Mouse (Mus musculus): ENCODE data around the gene Fbxo5.
A peak's percentile ranks its signal among the peaks of the same experiment; 100 is the strongest.

The Fbxo5 gene

DNA sequence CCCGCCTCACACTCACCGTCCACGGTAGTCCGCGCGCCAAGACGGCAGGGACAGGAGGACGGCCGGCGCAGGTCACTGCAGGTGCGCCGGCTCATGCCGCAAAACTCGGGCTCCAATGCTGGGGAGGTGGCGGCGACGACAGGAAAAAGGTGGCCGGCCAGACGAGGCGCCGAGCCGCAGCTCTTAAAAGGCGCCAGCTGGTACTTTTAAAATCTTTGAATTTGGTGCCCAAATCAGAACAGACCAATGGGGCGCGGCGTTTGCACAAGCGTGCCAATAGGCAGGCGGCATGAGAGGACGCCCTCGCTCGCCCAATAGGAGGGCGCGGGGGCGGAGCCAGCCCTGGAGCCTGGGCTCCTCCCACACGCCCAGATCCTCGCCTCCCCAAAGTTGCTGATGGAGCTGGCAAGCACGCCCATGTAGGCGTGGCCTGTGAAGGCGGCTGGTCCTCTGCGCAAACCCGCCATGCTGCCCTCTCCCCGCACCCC, at the start of gene Fbxo5:
Gene Fbxo5, minus strand, starts transcription at position 358 of the 488 bp plus-strand sequence.
- peak; percentile 98 for DNase-seq (ENCODE audit: low read depth, low spot score)

DNA sequence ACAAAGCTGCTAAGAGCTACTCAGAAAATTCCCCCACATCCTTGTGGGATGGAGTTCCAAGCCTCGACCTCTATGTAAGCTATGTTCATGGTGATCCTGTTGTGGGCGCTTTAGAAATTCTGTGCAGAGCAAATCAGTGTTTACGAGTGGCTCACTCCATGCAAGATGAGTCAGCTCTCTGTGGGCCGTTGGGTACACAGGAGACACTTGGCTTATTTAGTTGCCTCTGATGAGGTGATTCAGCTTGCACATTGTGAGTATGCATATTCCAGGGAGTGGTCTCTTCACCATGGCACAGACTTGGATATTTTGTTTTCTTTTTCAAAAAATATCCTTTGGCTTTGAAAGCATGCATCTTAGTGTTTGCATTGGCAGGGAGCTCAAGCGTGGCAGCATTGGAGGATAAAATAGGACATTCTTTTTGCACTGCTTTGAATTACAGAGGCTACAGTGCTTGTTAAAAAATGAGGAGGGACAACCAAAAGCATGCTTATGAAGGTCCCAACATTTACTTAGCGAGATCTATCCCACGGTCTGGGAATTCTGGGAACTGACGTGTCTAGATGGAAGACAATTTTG, 48.0 kb upstream of the Fbxo5 start:
- no peak for DNase-seq (ENCODE audit: low read depth, low spot score)

- DNase-seq (ENCODE audit: low read depth, low spot score), result no peak
Observed at GRCm38 (mm10) chr10:5846939-5847338, 41.5 kb upstream of the Fbxo5 start.

DNA sequence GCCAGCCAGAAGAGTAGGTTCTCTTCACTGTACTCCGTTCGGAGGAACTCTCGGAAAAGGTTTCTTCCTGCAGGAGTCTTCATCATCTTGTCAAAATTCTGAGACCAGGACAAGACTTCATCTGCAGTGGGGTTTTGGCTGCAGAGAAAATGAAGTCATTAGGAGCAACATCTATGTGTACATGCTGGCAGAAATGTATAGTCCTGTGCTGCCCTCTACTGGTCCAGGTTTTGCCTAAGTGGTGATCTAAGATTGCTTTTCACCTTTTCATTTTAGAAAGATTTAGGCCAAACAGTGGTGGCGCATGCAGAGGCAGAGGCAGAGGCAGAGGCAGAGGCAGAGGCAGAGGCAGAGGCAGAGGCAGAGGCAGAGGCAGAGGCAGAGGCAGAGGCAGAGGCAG, 36.0 kb upstream of the Fbxo5 start:
- peak; percentile 64 for DNase-seq (ENCODE audit: low read depth, low spot score)

- no peak for DNase-seq (ENCODE audit: low read depth, low spot score)
Observed at GRCm38 (mm10) chr10:5826336-5827025, 21.1 kb upstream of the Fbxo5 start.

GRCm38 (mm10) chr10:5824779-5825178, 19.4 kb upstream of the Fbxo5 start:
- peak; percentile 62 for DNase-seq (ENCODE audit: low read depth, low spot score)

- peak; percentile 98 for DNase-seq (ENCODE audit: low read depth, low spot score)
Observed at GRCm38 (mm10) chr10:5823740-5824491, 18.5 kb upstream of the Fbxo5 start, which contains the start of gene Mtrf1l. Gene Mtrf1l, minus strand, starts transcription at chr10:5823910.

DNA sequence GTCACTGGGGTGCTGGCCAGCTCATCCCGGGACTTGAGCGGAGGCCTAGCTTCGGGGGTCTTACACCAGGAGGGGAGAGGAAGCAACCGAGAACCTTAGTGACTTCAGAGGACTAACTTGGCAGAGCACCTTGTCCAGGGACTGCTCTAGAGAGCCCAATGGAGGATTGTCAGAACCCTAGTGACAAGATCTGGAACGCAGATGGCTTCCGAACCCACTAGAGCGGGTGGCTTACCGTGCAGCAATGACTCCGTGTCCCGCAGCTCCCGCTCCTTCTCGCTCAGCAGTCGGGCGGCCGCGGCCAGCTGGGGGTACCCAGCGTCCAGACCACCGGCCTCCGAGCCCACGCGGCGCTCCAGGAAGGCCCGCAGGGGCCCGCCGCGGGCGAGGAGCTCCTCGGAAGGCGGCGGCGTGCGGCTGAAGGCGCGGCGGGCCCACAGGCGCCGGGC, 17.9 kb upstream of the Fbxo5 start:
- DNase-seq (ENCODE audit: low read depth, low spot score), result peak; percentile 11

DNA sequence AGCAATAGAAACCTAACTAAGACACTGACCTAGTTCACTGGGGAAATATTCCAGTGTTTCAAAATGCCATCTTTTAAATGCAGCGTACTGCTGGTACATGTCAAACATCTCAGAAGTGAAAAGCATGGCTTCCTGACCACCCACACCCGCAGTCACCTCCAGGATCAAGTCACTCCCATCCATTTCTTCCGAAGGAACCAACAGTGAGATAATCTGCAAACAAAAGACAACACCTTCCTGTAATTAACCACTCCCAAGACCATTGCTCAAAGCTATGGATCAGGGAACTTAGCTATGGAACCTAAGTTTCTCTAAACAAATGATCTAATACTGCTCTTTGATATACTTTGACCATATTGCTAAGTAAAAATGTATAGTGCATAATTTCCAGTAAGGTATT, 13.4 kb upstream of the Fbxo5 start:
- no peak for DNase-seq (ENCODE audit: low read depth, low spot score)

DNA sequence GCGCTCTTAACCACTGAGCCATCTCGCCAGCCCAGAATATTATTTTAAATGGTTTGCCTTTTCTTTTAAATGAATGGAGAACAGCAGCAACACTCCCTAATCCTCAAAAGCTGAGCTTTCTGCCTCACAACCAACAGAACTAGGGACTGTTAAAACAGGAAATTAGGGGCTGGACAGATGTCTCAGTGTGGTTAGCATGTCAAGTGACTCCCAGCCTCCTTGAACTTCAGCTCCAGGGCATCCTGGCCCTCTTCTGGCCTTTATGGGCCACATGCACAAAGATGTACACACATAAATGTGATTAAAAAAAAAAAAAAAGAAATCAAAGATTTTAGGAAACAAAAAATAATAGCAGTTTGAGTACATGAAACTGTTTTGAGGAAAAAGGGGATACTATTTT, 10.6 kb upstream of the Fbxo5 start:
- DNase-seq (ENCODE audit: low read depth, low spot score), result no peak

- DNase-seq (ENCODE audit: low read depth, low spot score), result no peak
Observed at GRCm38 (mm10) chr10:5813724-5814123, 8.3 kb upstream of the Fbxo5 start.

DNA sequence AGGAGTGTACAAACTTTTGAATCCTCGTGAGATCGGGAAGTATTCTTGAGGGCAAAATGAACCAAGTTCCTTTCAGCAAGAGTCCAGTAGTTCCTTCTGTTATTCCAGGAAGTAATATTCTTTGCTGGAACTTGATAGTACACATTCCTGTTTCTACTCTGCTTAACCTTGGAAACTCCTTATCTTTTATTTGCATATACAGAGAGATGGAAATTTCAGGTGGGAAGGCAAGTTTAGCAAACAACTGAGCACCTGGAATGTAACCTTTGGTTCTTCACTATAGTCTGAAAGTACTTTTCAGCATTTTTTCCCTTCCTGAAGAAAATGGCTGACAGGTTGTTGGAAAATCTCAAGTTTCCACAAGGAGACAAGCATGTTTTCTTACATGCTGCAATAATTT, 2.3 kb upstream of the Fbxo5 start:
- no peak for DNase-seq (ENCODE audit: low read depth, low spot score)

- DNase-seq (ENCODE audit: low read depth, low spot score), result no peak
Observed at GRCm38 (mm10) chr10:5806996-5807395, 1.6 kb upstream of the Fbxo5 start.

DNA sequence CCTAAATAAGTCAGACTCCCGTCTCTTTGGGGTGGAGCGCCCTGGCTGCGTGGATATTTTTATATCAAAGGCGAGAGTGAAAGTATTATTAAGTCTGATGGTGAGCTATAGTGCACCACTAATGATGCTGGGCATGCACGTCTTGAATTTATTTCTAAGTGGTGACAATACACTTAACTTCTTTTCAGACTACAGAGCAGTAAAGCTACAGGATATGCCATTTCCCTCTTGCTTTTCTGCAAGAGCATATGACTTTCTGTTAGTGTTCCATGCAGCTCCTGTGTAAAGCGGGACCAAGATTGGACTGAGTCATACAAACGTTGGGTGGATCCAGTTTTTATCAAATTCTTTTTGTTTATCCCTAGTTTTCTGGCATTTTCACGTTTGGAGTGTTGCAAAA, 1.0 kb upstream of the Fbxo5 start:
- no peak for DNase-seq (ENCODE audit: low read depth, low spot score)

DNA sequence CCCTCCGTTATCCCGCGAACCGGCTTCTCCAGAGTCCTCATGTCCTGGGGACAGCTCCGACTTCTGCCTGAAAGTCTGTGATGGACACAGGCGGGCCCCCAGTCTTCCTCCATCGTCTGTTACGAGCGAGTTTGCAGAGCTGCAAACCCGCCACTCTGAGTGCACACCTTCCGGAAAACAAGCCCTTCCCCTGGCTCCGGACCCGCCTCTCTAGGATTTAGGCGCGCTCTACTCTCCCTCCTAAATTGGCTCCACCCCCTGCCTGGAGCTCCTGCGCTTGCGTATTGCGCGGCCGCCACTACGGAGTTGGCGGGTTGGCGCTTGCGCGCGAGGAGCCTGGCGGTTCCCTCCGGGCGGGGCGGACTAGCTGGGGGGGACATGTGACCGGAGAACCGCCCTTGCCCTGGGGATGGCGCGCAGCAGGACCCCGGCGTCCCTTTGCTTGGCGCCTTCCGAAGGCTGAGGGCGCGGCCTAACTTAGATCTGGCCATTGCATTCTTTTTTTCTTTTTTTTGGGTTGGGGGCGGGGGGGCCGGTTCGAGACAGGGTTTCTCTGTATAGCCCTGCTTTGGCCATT, 419 bp upstream of the Fbxo5 start:
- peak; percentile 96 for DNase-seq (ENCODE audit: low read depth, low spot score)

GRCm38 (mm10) chr10:5804691-5805156, 676 bp downstream of the Fbxo5 start:
- DNase-seq (ENCODE audit: low read depth, low spot score), result peak; percentile 35

DNA sequence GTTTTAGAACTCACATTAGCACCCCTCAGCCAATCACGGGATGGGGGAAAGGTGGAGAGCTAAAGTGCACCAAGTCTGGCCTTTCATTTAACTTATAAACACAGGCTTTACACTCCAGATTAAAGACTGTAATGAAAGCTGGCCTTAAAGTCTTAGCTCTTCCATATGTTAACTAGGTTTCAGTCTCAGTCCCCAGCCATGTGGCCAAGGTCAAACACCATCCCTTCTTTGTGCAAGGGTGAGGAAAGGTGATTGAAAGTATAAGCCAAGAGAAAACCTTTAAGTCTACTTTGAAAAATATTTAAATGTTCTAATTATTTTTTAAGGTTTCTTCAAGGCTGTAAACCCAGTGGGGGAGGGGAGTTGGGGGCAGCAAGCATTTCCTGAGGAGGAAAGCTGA, 1.7 kb downstream of the Fbxo5 start:
- no peak for DNase-seq (ENCODE audit: low read depth, low spot score)

DNA sequence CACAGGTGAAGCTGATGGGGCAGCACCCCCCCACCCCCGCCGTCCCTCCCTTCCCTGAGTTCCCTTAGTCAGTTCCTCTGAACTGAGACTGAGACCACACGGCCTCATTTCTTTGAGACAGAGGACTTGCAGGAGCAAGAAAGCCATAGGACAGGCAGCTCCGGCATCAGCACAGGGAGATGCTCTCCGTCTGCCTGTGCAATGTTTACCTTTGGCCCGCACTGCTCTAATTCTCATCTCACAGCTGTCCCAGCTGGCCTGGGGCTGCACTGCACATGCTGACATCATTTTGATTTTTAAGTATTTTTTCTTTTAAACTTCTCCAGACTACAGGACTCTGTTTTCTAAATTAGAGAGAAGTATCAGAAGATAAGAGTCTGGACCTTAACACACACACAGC, 2.5 kb downstream of the Fbxo5 start:
- DNase-seq (ENCODE audit: low read depth, low spot score), result no peak

- DNase-seq (ENCODE audit: low read depth, low spot score), result peak; percentile 34
Observed at GRCm38 (mm10) chr10:5800490-5800889, 4.9 kb downstream of the Fbxo5 start.

- no peak for DNase-seq (ENCODE audit: low read depth, low spot score)
Observed at GRCm38 (mm10) chr10:5798069-5798468, 7.3 kb downstream of the Fbxo5 start.

DNA sequence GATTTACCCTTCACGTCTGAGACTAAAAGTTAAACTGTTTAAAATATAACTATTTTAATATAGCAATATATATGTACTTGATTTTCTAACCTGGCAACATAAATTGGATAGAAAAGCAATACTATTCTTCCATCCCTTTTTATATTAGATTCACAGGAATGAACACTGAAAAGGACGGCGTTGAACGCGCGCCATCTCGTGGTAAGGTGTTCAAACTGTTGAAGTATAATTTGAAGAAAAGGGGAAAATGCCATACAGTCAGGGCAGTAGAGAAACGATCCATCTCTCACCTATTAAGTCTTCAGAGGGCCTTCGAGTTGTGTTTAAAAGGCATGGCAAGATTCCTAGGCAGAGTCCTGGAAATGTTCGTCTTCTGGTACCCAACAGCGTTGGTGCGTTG, 14.7 kb downstream of the Fbxo5 start:
- DNase-seq (ENCODE audit: low read depth, low spot score), result peak; percentile 27

GRCm38 (mm10) chr10:5786923-5787322, 18.5 kb downstream of the Fbxo5 start:
- DNase-seq (ENCODE audit: low read depth, low spot score), result no peak

All from forelimb bud, embryonic 11.5 days (tissue).